Mouse (Mus musculus): ENCODE results near the gene Eif3j1. TPM values are rescaled to one million over a fixed set of nuclear protein-coding genes. Genes with fewer than 3 reads are reported as not detected.

Eif3j1 gene
- total RNA-seq, 2 experiments from 2014 or later, result 18.4 TPM

- no peak for DNase-seq
Observed at GRCm38 (mm10) chr2:122102070-122102469, 73.7 kb downstream of the Eif3j1 start.

Small RNAs within 50 kb of the gene (microRNA-seq; reads per million reads assigned to microRNA genes)
- 0 reads per million in 2 experiments for gene Gm47314

Other genes with a start within 250 kb of the Eif3j1 start
- 10 to 100 TPM; 34.8 to 39.0 TPM for gene Frmd5, start 221.5 kb upstream of the Eif3j1 start, total RNA-seq (2021)
- 100 to 1,000 TPM in 1 of 2 experiments, 10 to 100 TPM in 1; 97.9 to 115 TPM for gene Casc4, start 161.6 kb upstream of the Eif3j1 start, total RNA-seq (2021)
- gene Ctdspl2, start 72.5 kb upstream of the Eif3j1 start, total RNA-seq (2021), result 10 to 100 TPM; 38.9 to 39.4 TPM
- under 1 TPM; 0.22 to 0.30 TPM for gene Mageb3, start 72.5 kb upstream of the Eif3j1 start, total RNA-seq (2021)
- 10 to 100 TPM; 15.2 to 16.5 TPM for gene Spg11, start 89.8 kb downstream of the Eif3j1 start, total RNA-seq (2021)
- 100 to 1,000 TPM in 1 of 2 experiments, 10 to 100 TPM in 1; 99.2 to 107 TPM for gene B2m, start 119.1 kb downstream of the Eif3j1 start, total RNA-seq (2021)
- not detected for gene Trim69, start 132.2 kb downstream of the Eif3j1 start, total RNA-seq (2021)
- gene Patl2, start 157.6 kb downstream of the Eif3j1 start, total RNA-seq (2021), result under 1 TPM in 1 of 2 experiments, not detected in 1; 0.12 TPM
- not detected for gene Terb2, start 157.7 kb downstream of the Eif3j1 start, total RNA-seq (2021)
- gene Sord, start 206.2 kb downstream of the Eif3j1 start, total RNA-seq (2021), result 10 to 100 TPM; 15.9 to 18.5 TPM

Measured in layer of hippocampus, postnatal 36 days (tissue).